Mouse (Mus musculus) B cell, adult 2 months (primary cell): ENCODE measurements around the gene Apeh.

Experiments used
- DNase-seq, 2 experiments: peaks; one replicate each; pipeline ENCODE4 v3.0.0; 2022

Apeh gene

GRCm38 (mm10) chr9:108049561-108050251 is 44.7 kb downstream of the Apeh start:
- DNase-seq, result no peak

- peak; percentile 96 to 97 for DNase-seq
Measured at GRCm38 (mm10) chr9:108049016-108049455, 45.4 kb downstream of the Apeh start, which contains the start of gene Gmppb. TSS of gene Gmppb (plus strand) at chr9:108049242.

GRCm38 (mm10) chr9:108048566-108048955 is 45.8 kb downstream of the Apeh start:
- no peak for DNase-seq

GRCm38 (mm10) chr9:108047601-108048565 is 46.5 kb downstream of the Apeh start:
- no peak for DNase-seq

- DNase-seq, result no peak
Measured at GRCm38 (mm10) chr9:108046582-108046981, 47.8 kb downstream of the Apeh start.

- DNase-seq, result no peak
Measured at GRCm38 (mm10) chr9:108044751-108045492, 49.5 kb downstream of the Apeh start.
